Mouse (Mus musculus) mesoderm, embryonic 11.5 days (tissue): ENCODE results near the gene Ankrd12.
A peak's percentile ranks its signal among the peaks of the same experiment; 100 is the strongest.
"Not testable (repeated sequence)": the region's sequence is repeated elsewhere in the genome, so short reads cannot be mapped to it uniquely, and the experiment has no call there.

Source experiments
- DNase-seq: peaks from one replicate; pipeline ENCODE4 v3.0.0-alpha.2; 2012; ENCODE audit warnings: low read depth, low spot score

Ankrd12 gene

DNA sequence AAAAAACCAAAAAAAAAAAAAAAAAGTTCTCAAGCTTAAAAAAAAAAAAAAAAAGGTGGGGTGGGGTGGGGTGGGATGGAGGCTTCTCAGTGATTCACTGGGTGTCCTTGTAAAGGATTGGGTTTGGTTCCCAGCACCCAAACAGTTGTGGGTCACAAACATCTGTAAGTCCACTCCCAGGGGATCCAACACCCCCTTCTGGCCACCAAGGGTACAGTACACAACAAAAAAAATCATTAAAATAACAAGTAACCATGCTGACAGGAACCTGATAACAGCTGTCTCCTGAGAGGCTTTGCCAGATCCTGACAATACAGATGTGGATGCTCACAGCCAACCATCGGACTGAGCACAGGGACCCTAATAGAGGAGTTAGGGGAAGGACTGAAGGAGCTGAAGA is 7.6 kb upstream of the Ankrd12 start:
- no peak for DNase-seq

GRCm38 (mm10) chr17:66077437-66077850 is 555 bp upstream of the Ankrd12 start:
- DNase-seq = no peak

DNA sequence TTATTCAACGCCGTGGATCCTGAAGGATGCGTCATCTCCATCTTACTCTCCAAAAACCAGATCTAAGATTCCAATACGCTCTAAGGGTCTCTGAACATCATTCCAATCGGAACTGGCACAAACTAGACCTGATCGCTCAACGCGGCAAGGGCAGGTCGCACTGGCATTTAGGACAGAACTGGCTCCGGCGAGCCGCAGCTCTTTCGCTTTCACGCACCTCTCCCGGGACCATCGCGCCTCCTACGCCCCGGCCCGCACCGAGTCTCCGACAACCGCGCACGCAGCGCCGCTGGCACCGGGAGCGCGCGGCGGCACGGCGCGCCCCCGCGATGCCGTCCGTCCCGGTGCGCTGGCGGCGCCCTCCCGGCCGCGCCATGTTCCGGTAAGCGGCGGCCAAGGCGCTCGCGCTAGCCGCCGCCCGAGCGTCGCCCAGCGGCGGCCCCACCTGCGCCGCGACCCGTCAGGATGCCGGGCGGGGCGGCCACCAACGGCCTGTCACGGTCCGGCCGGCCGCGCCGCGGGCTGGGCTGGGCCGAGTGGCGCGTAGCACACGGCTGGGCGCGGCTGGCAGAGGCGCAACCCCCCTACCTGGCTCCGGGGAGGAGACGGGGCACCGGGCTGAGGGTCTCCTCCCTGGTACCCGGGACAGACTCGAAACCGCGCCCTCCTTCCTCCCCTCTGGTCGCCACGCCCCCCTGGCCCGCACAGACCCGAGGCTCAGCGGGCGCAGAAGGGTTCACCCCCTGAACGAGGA is 538 bp downstream of the Ankrd12 start:
- DNase-seq = peak; percentile 34

GRCm38 (mm10) chr17:66075827-66076173 is 1.1 kb downstream of the Ankrd12 start:
- DNase-seq = no peak

GRCm38 (mm10) chr17:66073971-66074370 is 2.9 kb downstream of the Ankrd12 start:
- DNase-seq = no peak

GRCm38 (mm10) chr17:66069036-66069435 is 7.9 kb downstream of the Ankrd12 start:
- DNase-seq = not testable (repeated sequence)

GRCm38 (mm10) chr17:66065115-66065514 is 11.8 kb downstream of the Ankrd12 start:
- DNase-seq = no peak

DNA sequence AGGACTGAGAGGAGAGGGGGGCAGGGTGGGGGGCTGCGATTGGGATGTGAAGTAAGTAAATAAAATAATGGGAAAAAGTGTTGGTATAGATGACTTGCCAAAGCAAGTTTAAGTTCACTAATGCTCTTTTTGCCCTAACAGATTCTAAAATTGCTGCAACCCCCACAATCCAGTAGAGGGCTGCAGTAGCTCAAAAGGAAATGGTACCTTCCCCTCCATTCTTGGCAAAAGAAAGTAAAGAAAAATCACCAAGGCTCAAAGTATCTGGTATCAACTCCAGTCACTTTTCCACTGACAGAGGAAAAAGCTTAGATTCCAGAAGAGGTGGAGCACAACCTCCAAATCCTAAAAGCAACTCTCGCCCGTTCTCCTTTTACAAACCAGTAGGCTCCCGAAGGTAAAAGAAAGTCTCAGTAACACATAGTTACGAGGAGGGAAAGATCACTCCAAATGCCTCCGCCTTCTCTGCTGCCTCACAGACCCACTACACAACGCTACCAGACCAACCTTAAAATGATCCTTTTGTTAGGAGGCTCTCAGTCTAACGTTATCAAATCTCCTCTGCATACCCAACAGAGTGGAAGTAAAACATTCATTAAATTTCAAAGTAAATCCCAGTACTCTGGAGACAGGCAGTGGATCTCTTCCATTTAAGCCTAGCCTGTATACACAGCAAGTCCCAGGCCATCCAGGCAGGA is 15.5 kb downstream of the Ankrd12 start:
- DNase-seq = no peak

DNA sequence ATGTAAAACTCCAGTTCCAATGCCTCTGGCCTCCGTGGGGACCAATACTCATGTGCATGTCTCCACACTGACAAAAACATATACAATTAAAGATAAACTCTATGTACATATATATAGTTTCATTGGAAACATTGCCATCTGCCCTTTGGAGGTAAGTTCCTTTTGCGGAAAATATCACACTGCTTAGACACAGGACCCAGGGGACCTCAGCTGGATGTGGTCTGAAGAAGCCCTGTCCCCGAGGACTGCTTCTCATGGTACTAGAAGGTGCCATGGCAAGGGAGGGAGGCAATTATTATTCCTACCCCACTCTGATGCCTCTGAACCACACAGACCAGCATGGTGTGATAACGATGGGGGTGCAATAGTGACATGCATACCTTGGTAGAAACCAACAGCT is 18.7 kb downstream of the Ankrd12 start:
- DNase-seq = no peak

- DNase-seq = no peak
These were observed 19.7 kb downstream of the Ankrd12 start for GRCm38 (mm10) chr17:66057145-66057544.

DNA sequence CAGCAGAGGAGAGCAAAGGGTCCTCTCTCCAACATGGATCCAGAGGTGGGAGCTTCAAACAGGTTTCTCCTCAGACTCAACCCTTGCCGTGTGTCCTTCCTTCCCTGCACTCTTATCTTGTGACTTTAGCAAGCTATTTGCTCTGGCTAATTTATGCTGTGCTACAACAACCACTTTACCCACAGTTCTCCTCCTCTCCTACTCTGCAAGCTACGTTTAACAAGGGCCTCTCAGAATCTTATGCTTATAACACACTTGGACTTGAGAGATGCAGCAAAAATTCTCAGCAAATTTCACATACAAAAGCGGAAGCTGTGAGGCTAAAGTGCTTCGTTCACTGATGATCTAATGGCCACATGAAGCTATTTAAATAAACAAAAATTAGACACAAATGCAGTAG is 23.5 kb downstream of the Ankrd12 start:
- no peak for DNase-seq

DNA sequence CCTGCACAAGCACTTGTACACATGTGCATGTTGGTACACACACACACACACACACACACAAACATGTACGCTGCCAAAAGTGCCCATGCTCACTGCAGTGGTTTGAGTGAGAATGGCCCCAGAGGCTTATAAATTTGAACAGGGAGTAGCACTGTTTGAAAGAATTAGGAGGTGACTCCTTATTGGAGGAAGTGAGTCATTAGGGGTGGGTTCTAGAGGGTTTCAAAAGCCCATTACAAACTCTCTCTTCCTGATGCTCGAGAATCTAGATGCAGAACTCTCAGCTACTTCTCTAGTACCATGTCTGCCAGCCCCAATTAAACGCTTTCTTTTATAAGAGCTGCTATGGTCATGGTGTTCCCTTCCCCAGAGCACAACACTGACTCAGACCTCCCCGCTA is 28.1 kb downstream of the Ankrd12 start:
- no peak for DNase-seq

- DNase-seq = no peak
These were observed 28.7 kb downstream of the Ankrd12 start for GRCm38 (mm10) chr17:66048199-66048598.

- not testable (repeated sequence) for DNase-seq
These were observed 33.2 kb downstream of the Ankrd12 start for GRCm38 (mm10) chr17:66043679-66044078.

DNA sequence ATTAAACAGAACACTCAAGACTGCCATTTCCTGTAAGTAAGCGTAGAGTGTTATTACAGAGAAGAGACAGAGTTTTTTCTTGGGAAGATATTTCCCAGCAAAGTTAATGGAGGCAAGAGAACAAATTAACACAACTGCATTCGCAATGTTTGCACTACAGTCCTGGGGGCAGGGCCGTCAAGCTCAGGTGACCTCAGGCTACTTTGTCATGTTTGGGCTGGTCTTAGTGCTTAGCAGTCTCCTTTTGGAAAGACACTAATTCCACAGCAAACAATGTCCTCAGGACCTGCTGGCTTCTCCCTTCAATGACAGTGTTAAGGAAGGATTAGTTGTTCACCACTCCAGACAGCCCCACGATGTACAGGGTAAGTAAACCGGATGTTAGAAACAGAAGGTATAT is 35.9 kb downstream of the Ankrd12 start:
- DNase-seq = no peak

GRCm38 (mm10) chr17:66033239-66033638 is 43.6 kb downstream of the Ankrd12 start:
- DNase-seq = no peak

GRCm38 (mm10) chr17:66031991-66032390 is 44.9 kb downstream of the Ankrd12 start:
- DNase-seq = no peak

- no peak for DNase-seq
These were observed 52.7 kb downstream of the Ankrd12 start for GRCm38 (mm10) chr17:66024211-66024610.

DNA sequence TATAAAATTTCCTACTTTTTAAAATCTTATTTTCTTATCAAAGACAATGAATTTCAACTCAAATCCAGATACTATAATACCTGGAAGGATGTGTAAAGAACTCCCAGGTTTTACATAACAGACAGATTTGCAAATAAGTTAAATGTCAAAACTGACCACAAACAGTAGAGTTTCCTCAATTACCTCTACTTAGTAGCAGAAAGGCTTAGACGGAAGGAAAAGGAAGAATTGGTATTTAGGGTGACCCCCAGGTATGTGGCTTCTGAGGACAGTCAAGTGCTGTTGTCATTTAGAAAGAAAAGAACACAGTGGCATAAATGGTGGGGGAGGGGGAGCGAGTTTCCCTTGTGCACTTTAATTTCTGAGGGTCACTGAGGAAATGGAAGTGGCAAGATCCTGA is 65.1 kb downstream of the Ankrd12 start:
- DNase-seq = no peak

DNA sequence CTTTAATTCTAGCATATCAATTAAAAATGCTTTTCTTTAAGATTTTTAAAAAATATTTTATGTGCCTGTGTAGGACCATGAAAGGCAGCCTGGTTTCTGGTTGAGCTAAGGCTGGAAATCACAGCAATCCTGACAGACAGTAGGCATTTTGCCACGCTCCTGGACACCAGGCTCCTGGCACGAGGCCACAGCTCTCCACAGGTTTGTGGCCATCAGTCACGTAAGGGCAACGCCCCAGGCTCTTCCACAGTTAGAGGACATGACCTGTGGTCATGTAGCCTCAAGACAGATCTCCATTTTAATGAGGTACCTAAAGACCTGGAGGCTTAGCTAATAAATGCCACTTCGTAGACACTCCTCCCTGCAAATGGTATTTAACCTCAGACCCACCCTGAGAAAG is 69.0 kb downstream of the Ankrd12 start:
- DNase-seq = no peak

GRCm38 (mm10) chr17:66007473-66007872 is 69.4 kb downstream of the Ankrd12 start:
- no peak for DNase-seq

DNA sequence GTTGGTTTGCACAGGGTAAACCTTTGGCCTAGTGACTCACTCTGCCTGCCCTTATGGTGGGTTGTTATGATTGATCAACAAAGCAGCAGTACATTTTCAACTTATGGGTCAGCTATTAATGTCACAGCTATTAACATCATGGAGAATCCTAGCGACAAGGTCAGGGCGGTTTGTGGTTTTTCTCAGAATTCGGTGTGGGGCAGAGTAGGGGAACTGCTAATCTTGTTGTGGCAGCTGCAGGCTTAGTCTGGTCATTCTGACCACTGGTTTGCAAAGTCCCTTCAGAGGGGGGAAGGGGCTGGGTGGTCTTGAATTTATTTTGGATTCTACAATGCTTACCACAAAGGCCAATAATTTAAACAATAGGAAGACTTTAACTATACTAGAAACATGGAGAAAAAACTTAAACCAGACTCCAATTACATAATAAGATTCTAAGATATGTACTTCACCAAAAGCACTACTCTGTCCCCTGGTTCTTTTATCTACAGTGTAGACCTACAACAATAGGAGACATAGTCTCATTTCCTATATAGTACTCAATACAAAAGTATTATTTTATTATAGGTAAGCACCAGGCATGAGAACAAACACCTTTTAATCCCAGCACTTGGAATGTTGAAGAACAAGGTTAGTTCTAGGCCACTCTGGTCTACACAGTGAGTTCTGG is 88.6 kb downstream of the Ankrd12 start:
- no peak for DNase-seq

- DNase-seq = not testable (repeated sequence)
These were observed 100.2 kb downstream of the Ankrd12 start for GRCm38 (mm10) chr17:65976720-65977119.
